Mouse (Mus musculus) lung, adult 2 months (tissue): ENCODE data around the gene Brd1.

Experiments used
- CTCF ChIP-seq: fragments of 200-500 bp; IDR thresholded peaks from 2 replicates; pipeline ENCODE4 v1.5.1; 2011; ENCODE audit warnings: mild to moderate bottlenecking, low read length, control low read depth; ENCODE audit not compliant: insufficient read depth
- POLR2A ChIP-seq: fragments of 200-500 bp; IDR thresholded peaks from 2 replicates; pipeline ENCODE4 v1.6.1; 2011; ENCODE audit warnings: low read depth, mild to moderate bottlenecking, control low read depth, low read length, borderline replicate concordance; ENCODE audit errors: extremely low read depth

DNA sequence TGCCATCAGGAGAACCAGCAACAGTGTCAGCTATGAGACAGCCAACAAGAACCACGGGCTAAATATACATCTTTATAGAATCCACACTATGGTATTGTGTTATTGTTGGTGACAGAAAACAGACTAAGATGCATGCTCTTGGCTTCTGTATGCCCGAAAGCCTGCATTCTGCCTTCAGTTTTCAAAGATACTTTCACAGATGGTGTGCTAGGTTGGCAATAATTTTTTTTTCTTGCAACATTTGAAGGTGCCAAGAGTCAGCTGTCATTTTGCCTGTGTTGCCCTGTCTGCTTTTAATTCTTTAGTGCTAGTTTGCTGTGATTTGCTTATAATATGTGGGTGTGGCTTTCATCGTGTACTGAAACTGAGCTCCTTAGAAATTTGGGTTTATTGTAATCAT is 66.4 kb downstream of the Brd1 start:
- TF ChIP-seq POLR2A, result no peak
- TF ChIP-seq CTCF, result no peak
